ENCODE assay signal across 11 mouse cellular contexts in genomic region chr12:116660076-116660475, GRCm38 (mm10).
DNase-seq lines count a peak whose midpoint lies in the region; ATAC-seq and TF ChIP-seq lines count a peak whose summit lies in the region.
"Had no signal": no experiment of that assay in that cellular context is flagged by ENCODE, and none has a peak within 500 bp of the region (broad histone marks: within the 10 kb centered on the region; RNA-seq: fewer than 3 reads in every experiment).

No protein-coding gene starts in this region.

- DNase-seq in forebrain, postnatal 0 days, result no peak
- DNase-seq in ES-E14 (ENCODE audit: low read depth, low spot score) (no peak), adipocyte (ENCODE audit: low spot score) (no peak)
- DNase-seq in cerebellum, postnatal 36 days, result peak; percentile 56 to 59
- peak; percentile 28 for DNase-seq in midbrain, postnatal 0 days (ENCODE audit: low spot score)
- DNase-seq in ovary, postnatal 10 days (ENCODE audit: low spot score), result no peak
- DNase-seq: adrenal gland, postnatal 25 days; heart, postnatal 14 days had no signal

- in situ Hi-C loops in ES-E14 (cut with MboI; ENCODE audit: low sequenced_read_pairs in 2 of 2, unreplicated experiment in 2 of 2), result no loop called here

- TF ChIP-seq CTCF in forebrain, postnatal 0 days (IDR thresholded peaks at IDR 0.05; ENCODE audit: low read depth), result no peak
- TF ChIP-seq CTCF in midbrain, postnatal 0 days (IDR thresholded peaks at IDR 0.05), result no peak

- H3K4me3 ChIP-seq in forebrain, postnatal 0 days (ENCODE audit: low read depth, low read length), result no peak overlapping the region
- H3K4me3 ChIP-seq in forebrain, embryonic 15.5 days, result no peak overlapping the region
- no peak overlapping the region for H3K4me3 ChIP-seq in ES-E14 (ENCODE audit: insufficient read depth in 1 of 2, low read depth in 1 of 2, low read length in 2 of 2, poor library complexity in 1 of 2, severe bottlenecking in 1 of 2)
- no peak overlapping the region for H3K4me3 ChIP-seq in midbrain, postnatal 0 days (ENCODE audit: low read depth, low read length)

- H3K36me3 ChIP-seq in forebrain, postnatal 0 days (ENCODE audit: insufficient read depth), result no peaks in the 10 kb centered on the region
- H3K36me3 ChIP-seq in forebrain, embryonic 15.5 days, result no peaks in the 10 kb centered on the region
- no peaks in the 10 kb centered on the region for H3K36me3 ChIP-seq in ES-E14 (ENCODE audit: control insufficient read depth, insufficient read depth, low read length, poor library complexity, severe bottlenecking)
- no peaks in the 10 kb centered on the region for H3K36me3 ChIP-seq in midbrain, postnatal 0 days (ENCODE audit: insufficient read depth, low read length)

- ATAC-seq in forebrain, postnatal 0 days, result peak; percentile 63
- ATAC-seq in forebrain, embryonic 15.5 days (replicated peaks), result no peak
- no peak for ATAC-seq in midbrain, postnatal 0 days (ENCODE audit: low FRiP score)
- no peak for ATAC-seq in megakaryocyte, adult 5-6 weeks (ENCODE audit: poor library complexity, severe bottlenecking)

- H3K27ac ChIP-seq in forebrain, postnatal 0 days (ENCODE audit: low read depth, low read length), result no peak overlapping the region
- no peak overlapping the region for H3K27ac ChIP-seq in forebrain, embryonic 15.5 days (replicated peaks)
- peak overlapping the region; percentile 58; the same call in 1 of the 2 replicates for H3K27ac ChIP-seq in ES-E14 (ENCODE audit: insufficient read depth, low read depth, low read length, poor library complexity, severe bottlenecking)
- peak overlapping the region; percentile 55; the same call in 1 of the 2 replicates for H3K27ac ChIP-seq in midbrain, postnatal 0 days (ENCODE audit: low read depth, low read length)
- H3K27ac ChIP-seq: macrophage had no signal

- no peak overlapping the region for H3K9ac ChIP-seq in forebrain, postnatal 0 days
- H3K9ac ChIP-seq in forebrain, embryonic 15.5 days (replicated peaks), result no peak overlapping the region
- no peak overlapping the region for H3K9ac ChIP-seq in ES-E14 (ENCODE audit: insufficient read depth, low read depth, low read length, poor library complexity, severe bottlenecking)
- H3K9ac ChIP-seq in midbrain, postnatal 0 days (replicated peaks; ENCODE audit: low read length, poor library complexity, severe bottlenecking), result no peak overlapping the region

- 0 out of 2 replicates have a peak, but pooled peaks cover 4% of the 10 kb centered on the region for H3K4me1 ChIP-seq in forebrain, postnatal 0 days (ENCODE audit: insufficient read depth)
- peaks cover 9% of the 10 kb centered on the region for H3K4me1 ChIP-seq in forebrain, embryonic 15.5 days
- peaks cover 0 to 5% of the 10 kb centered on the region in 2 experiments; a peak in 1 of 4 replicates for H3K4me1 ChIP-seq in ES-E14 (ENCODE audit: control insufficient read depth in 2 of 2, insufficient read depth in 2 of 2, low read length in 2 of 2, poor library complexity in 1 of 2)
- H3K4me1 ChIP-seq in midbrain, postnatal 0 days (ENCODE audit: insufficient read depth, low read length), result peaks cover 7% of the 10 kb centered on the region; the same call in 1 of the 2 replicates

- WGBS in forebrain, postnatal 0 days, result 15% methylated on average over 7 of the region's 7 CpGs
- WGBS in forebrain, embryonic 15.5 days, result 12% methylated on average over 7 of the region's 7 CpGs
- WGBS in midbrain, postnatal 0 days, result 9% methylated on average over 7 of the region's 7 CpGs

- no peak overlapping the region for H3K4me2 ChIP-seq in forebrain, postnatal 0 days (ENCODE audit: low read depth)
- no peak overlapping the region for H3K4me2 ChIP-seq in forebrain, embryonic 15.5 days (replicated peaks)
- no peak overlapping the region for H3K4me2 ChIP-seq in midbrain, postnatal 0 days (ENCODE audit: low read depth, low read length, poor library complexity, severe bottlenecking)

- no peaks in the 10 kb centered on the region for H3K27me3 ChIP-seq in forebrain, postnatal 0 days (ENCODE audit: insufficient read depth, low read length)
- no peaks in the 10 kb centered on the region for H3K27me3 ChIP-seq in forebrain, embryonic 15.5 days
- H3K27me3 ChIP-seq in midbrain, postnatal 0 days (ENCODE audit: insufficient read depth, low read length), result no peaks in the 10 kb centered on the region

- no peaks in the 10 kb centered on the region for H3K9me3 ChIP-seq in forebrain, postnatal 0 days (ENCODE audit: low read length)
- H3K9me3 ChIP-seq in forebrain, embryonic 15.5 days, result no peaks in the 10 kb centered on the region
- no peaks in the 10 kb centered on the region for H3K9me3 ChIP-seq in ES-E14 (ENCODE audit: control insufficient read depth, insufficient read depth, low read depth, low read length)
- no peaks in the 10 kb centered on the region for H3K9me3 ChIP-seq in midbrain, postnatal 0 days (ENCODE audit: low read length)

TF ChIP-seq in ES-E14, 5 proteins besides CTCF, POLR2A, EP300 and RAD21:
- no peak for TF ChIP-seq ZNF384 (IDR thresholded peaks at IDR 0.05; ENCODE audit: low read depth, low read length)

Comparison
In these comparisons a context has a peak if more than half of its experiments do, and no peak if none do; other contexts are left out.
1. DNase-seq: peak in cerebellum, postnatal 36 days (2 of 2) and midbrain, postnatal 0 days (single experiment); none in forebrain, postnatal 0 days (single experiment), ES-E14 (single experiment), adipocyte (single experiment) and ovary, postnatal 10 days (single experiment).
2. H3K27ac ChIP-seq: peak in ES-E14 (single experiment) and midbrain, postnatal 0 days (single experiment); none in forebrain, postnatal 0 days (single experiment) and forebrain, embryonic 15.5 days (single experiment).